Mouse (Mus musculus): ENCODE data around the gene Ermard.
"Not testable (repeated sequence)": the region's sequence is repeated elsewhere in the genome, so short reads cannot be mapped to it uniquely, and the experiment has no call there.

The Ermard gene

GRCm38 (mm10) chr17:15041175-15041729 is at the start of gene Ermard, which contains the start of the genes Tcte3 and Gm3448:
TSS of gene Ermard (plus strand) at chr17:15041208.
TSS of gene Tcte3 (minus strand) at chr17:15041488.
TSS of gene Gm3448 (minus strand) at chr17:15041537.
- DNase-seq (ENCODE audit: low read depth) = not testable (repeated sequence)

- not testable (repeated sequence) for DNase-seq (ENCODE audit: low read depth)
These were observed 48.4 kb upstream of the Ermard start for GRCm38 (mm10) chr17:14992522-14993138.

GRCm38 (mm10) chr17:14993139-14993832 is 47.7 kb upstream of the Ermard start:
- not testable (repeated sequence) for DNase-seq (ENCODE audit: low read depth)

DNA sequence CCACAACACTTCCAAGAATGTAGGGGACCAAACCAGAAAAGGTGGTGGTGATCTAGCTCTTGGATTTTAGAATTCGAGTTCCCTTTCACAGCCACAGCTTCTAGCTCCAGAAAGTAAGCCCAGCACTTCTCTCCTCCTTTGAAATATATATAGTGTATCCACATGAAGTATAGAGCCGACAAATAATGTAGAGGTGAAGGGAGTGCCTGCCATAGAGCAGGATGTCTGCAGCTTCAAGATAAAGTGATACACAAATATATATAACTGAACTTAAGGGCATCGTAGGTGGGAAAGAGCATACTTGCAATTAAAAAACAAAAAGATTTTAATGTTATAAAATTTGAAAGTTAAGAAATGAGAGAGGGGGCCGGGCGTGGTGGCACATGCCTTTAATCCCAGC is 46.9 kb upstream of the Ermard start:
- DNase-seq (ENCODE audit: low read depth) = not testable (repeated sequence)

- not testable (repeated sequence) for DNase-seq (ENCODE audit: low read depth)
These were observed 41.0 kb upstream of the Ermard start for GRCm38 (mm10) chr17:15000047-15000446.

GRCm38 (mm10) chr17:15009088-15009487 is 31.9 kb upstream of the Ermard start:
- DNase-seq (ENCODE audit: low read depth) = not testable (repeated sequence)

DNA sequence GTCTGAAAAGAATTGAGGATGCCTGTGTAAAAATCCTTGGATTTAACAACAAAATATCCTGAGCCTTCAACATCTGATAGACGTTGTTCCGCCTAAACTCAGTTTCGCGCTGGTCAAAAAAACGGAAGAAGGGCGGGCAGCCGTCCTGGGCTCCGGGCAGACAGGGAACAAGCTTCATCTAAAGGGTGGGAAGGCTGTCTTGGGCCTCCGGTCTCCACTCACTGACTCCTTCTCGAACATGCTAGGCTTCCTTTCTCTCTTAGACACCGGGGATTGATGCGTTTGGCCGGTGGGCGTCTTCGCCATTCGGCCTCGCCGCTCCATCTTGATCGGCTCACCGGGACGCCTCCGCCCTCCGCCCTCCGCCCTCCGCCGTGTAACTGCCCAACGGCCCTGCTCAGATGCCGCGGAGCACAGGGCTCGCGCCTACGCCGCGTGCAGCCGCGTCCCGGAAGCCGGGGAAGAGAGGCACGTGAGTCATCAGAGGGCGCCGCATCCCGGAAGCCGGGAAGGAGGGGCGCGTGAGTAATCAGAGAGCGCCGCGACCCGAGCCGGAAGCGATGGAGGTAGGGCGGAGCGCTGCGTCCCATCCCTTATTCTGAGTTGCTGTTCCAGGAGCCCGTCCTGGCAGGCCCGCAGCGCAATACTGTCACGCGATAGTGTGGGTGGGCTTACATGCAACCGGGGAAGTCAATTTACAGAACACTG is 31.1 kb upstream of the Ermard start, which contains the start of gene Gm3435:
TSS of gene Gm3435 (plus strand) at position 471 of the 708 bp plus-strand sequence.
- not testable (repeated sequence) for DNase-seq (ENCODE audit: low read depth)

DNA sequence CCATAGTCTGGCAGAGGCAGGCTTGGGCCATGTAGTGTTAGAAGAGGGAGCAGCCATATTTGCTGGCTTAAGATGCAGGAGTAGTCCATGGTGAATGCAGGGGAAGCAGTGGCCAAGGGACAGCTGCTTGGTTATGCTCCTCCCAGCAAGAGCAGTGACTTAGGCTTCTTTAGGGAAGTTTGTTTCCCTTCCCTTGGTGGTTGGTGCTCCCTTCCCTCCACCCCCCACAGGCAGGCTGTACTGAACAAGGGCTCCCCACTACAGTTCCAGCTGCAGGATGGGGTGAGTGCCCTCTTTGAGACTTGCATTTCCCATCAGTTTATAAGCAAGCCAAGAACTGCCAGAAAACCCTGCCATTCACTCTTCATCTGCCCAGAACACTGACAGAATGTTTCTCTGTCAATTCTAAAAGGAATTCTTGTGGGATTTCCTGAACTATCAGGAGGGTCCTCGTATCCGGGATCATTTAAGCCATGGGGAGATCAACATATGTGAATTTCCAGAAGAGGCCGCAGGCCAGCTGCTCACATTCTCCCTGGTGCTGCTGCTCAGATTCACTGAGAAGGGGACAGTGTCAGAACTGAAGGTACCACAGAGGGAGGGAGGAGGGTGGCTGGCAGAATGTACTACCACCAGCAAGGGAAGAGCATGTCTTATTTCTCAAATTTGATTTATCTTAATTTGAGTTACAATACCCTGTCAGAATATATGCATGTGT is 19.3 kb upstream of the Ermard start:
- not testable (repeated sequence) for DNase-seq (ENCODE audit: low read depth)

GRCm38 (mm10) chr17:15023878-15024492 is 17.0 kb upstream of the Ermard start:
- not testable (repeated sequence) for DNase-seq (ENCODE audit: low read depth)

- DNase-seq (ENCODE audit: low read depth) = not testable (repeated sequence)
These were observed 16.4 kb upstream of the Ermard start for GRCm38 (mm10) chr17:15024502-15025193.

GRCm38 (mm10) chr17:15025513-15025912 is 15.5 kb upstream of the Ermard start:
- DNase-seq (ENCODE audit: low read depth) = not testable (repeated sequence)

DNA sequence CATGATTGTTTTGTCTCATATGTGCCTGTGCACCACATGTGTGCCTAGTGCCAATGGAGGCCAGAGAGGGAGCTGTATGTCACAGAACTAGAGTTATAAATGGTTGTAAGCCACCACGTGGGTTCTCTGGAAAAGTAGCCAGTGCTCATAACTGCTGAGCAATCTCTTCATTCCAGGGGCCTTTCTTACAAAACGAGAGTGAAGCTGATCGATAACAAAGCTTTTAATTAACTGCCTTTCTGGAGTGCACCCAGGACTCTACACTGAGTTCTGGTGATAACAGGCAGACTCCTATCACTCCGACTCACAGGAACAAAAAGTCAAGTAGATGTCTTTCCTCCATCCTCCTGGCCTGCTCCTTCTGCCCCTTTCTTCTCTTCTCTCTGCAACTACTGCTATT is 9.6 kb upstream of the Ermard start:
- DNase-seq (ENCODE audit: low read depth) = not testable (repeated sequence)

DNA sequence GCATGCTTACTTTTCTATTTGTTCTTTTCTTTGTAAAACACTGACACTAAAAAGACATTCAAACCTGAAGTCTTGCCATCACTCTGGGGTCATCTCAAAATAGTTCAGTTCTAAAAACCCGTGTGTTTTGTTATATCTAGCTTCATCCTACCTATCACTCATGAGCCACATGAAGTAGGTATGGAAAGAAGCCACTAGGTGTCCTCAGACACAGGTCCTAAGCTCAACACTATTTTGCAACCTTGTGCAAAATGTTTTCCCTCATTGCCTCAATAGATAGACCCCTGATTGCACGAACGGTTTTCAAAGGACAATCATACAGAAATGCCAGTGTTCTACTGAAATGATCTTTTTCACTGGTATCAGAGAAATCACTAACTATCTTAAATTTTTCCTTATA is 553 bp upstream of the Ermard start:
- not testable (repeated sequence) for DNase-seq (ENCODE audit: low read depth)

GRCm38 (mm10) chr17:15050338-15050737 is 9.3 kb downstream of the Ermard start:
- DNase-seq (ENCODE audit: low read depth) = not testable (repeated sequence)

DNA sequence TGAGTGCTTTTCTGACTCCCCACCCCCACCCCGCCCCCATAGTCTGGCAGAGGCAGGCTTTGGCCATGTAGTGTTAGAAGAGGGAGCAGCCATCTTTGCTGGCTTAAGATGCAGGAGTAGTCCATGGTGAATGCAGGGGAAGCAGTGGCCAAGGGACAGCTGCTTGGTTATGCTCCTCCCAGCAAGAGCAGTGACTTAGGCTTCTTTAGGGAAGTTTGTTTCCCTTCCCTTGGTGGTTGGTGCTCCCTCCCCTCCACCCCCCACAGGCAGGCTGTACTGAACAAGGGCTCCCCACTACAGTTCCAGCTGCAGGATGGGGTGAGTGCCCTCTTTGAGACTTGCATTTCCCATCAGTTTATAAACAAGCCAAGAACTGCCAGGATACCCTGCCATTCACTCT is 11.8 kb downstream of the Ermard start:
- not testable (repeated sequence) for DNase-seq (ENCODE audit: low read depth)

GRCm38 (mm10) chr17:15053183-15053828 is 12.3 kb downstream of the Ermard start:
- not testable (repeated sequence) for DNase-seq (ENCODE audit: low read depth)

GRCm38 (mm10) chr17:15053829-15054200 is 12.8 kb downstream of the Ermard start:
- not testable (repeated sequence) for DNase-seq (ENCODE audit: low read depth)

DNA sequence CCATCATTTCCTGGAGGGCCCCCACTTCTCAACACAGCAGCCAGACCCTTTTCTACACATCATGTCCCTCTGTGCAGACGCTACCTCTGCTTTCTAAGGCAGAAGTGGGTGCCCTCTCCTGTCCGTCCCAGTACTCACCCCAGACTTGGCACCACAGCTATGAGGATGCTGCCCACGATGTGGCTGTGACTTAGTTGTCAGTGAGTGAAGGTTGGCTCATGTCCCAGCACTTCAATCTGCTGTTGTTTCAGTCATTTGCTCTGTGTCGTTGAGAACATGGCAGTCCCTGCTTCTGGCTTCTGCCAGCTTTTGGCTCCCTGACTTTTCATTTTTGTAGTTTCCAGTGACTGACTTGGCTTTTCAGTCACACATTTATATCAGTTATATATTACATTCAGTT is 14.9 kb downstream of the Ermard start:
- DNase-seq (ENCODE audit: low read depth) = no peak

GRCm38 (mm10) chr17:15058161-15058591 is 17.2 kb downstream of the Ermard start:
- DNase-seq (ENCODE audit: low read depth) = no peak

DNA sequence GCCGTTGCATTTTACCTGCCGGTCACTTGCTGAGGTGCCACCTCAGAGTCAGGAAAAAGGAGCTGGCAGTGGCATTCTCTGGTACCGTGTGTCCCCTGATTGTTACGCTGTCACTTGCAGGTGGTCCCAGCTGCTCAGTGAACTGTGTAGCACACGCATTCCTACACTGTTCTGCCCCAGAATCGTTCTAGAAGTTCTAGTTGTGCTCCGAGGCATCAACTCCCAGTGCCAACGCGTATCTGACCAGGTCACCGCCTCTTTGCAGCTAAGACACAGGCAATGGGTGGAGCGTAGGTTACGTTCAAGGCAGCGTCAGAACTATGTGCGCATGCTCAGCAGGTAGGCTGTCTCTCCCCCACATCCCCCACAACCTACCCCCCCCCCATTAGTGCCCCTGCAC is 18.6 kb downstream of the Ermard start:
- DNase-seq (ENCODE audit: low read depth) = no peak
